Mouse (Mus musculus) testis, adult 2 months (tissue): ENCODE results near the gene Zfp937.
"Not testable (repeated sequence)": the region's sequence is repeated elsewhere in the genome, so short reads cannot be mapped to it uniquely, and the experiment has no call there.

ENCODE experiments used
- CTCF ChIP-seq: fragments of 200-500 bp; IDR thresholded peaks from 2 replicates; pipeline ENCODE4 v1.5.1; 2012; ENCODE audit warnings: low read depth, mild to moderate bottlenecking, inconsistent platforms, low read length, moderate library complexity; ENCODE audit not compliant: control insufficient read depth, insufficient read depth, insufficient replicate concordance
- POLR2A ChIP-seq: fragments of 200-500 bp; IDR thresholded peaks from 2 replicates; pipeline ENCODE4 v1.6.1; 2012; ENCODE audit warnings: low read depth, mild to moderate bottlenecking, inconsistent platforms, low read length, moderate library complexity; ENCODE audit not compliant: control insufficient read depth

GRCm38 (mm10) chr2:150179579-150179978, 38.3 kb upstream of the Zfp937 start, which contains the start of gene Gm10770:
- not testable (repeated sequence) for TF ChIP-seq CTCF, POLR2A
